Mouse (Mus musculus) heart, postnatal 25 days (tissue): ENCODE results near the gene Prdm13. TPM values are rescaled to one million over a fixed set of nuclear protein-coding genes. Genes with fewer than 3 reads are reported as not detected.

Source experiments
- DNase-seq: peaks from one replicate; pipeline ENCODE4 v3.0.0; 2022; ENCODE audit warnings: low spot score
- intact Hi-C: fragments of 180-260 bp; cut with DNase I; formaldehyde crosslinking; loops from one replicate; pipeline ENCODE4 v1.15.1; 2025
- total RNA-seq, 2 experiments: library from RNA; stranded (reverse); gene quantifications; 2 replicates each; pipeline ENCODE4 v1.2.3; 2021

Prdm13 gene
- total RNA-seq: not detected

DNA sequence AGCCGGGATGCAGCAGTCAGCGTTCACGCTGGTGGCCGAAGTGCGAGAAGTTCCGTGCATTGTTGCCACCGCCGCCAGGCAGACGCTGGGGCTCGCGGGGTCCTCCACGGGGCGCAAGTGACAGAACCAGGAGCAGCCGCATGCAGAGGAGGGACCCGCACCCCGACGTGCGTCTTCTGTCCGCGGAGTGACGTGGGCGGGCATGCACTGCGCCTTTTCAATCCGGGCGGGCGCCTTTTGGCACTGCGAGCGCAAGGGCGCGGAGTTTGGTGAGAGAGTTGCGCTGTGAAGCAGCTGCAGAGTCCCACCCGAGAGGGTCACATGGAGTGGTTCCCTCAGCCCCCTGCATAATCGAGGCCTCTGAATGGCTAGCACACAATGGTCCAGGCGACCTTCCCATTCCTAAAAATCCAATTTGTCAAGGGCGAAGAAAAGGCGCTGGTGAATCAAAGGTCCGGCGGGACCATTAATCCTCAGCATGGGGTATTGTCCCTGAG, at the start of gene Prdm13:
Gene Prdm13 (minus strand): TSS at position 369 of the 497 bp plus-strand sequence.
- intact Hi-C loops: no loop called here
- no peak for DNase-seq

DNA sequence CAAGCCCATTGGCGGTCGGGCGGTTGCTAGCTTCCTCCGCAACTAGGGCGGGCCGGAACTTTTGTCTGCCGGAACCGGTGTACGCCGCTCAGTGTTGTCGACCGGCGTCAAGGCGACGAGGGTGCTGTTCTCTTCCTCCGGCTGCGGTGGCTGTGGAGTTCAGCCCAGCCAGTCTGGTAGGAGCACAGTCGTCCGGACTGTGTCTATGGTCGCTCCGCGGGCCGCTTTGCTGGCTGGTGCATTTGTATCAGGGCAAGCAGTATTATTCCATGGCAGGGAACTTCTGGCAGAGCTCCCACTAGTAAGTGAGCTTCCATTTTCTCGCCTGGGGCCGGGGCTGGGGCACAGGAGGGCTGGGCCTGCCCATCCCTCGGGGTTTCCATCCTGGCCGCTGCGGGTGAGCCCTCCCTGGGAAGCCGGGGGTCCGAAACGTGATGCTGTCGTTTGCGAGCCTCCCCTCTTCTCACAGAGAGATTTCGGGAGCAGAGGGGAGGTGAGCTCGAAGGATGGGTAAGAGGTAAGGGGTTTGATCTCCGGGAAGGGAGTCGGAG, 41.9 kb upstream of the Prdm13 start, which contains the start of gene Ccnc:
Gene Ccnc (plus strand): TSS at position 87 of the 551 bp plus-strand sequence.
- DNase-seq: peak; percentile 86
- intact Hi-C loops: loop anchor here (2.0 to 5.0 kb wide), 4 partner anchors 41 to 150 kb away; partner anchors contain the start of gene Coq3

DNA sequence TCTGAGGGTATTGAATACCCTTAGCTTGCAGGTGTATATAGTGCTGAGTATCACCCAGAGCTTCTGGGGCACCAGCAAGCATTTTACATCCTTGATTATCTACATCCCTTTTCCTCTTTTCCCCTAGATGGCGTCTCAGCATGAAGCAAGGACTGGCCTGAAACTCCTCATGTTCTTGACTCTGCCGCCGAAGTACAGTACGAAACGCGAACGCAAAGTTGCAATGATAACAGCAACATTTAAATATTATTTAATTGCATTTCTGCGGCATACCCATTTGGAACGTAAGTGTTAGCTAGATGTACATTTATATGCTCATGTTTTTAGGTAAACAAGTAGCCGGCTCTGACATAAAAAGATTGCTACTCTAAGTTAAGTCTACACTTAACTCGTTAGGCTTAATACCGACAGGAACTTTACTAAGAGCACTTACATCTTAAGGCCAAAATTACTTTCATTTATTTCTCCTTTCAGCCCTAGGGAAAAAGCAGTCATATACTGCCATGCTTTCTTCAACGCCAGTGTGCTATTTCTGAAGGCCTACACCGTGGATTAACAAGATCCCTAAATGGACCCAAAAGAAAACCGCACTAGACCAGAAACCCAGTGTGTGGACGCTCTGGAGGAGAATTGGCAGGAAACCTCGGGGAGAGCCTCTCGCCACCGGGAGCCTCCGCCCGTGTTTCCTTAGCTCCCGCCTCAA, 41.3 kb upstream of the Prdm13 start:
- DNase-seq: no peak
- intact Hi-C loops: loop anchor here (2.0 to 5.0 kb wide), 3 partner anchors 50 to 150 kb away; partner anchors contain the start of gene Coq3

DNA sequence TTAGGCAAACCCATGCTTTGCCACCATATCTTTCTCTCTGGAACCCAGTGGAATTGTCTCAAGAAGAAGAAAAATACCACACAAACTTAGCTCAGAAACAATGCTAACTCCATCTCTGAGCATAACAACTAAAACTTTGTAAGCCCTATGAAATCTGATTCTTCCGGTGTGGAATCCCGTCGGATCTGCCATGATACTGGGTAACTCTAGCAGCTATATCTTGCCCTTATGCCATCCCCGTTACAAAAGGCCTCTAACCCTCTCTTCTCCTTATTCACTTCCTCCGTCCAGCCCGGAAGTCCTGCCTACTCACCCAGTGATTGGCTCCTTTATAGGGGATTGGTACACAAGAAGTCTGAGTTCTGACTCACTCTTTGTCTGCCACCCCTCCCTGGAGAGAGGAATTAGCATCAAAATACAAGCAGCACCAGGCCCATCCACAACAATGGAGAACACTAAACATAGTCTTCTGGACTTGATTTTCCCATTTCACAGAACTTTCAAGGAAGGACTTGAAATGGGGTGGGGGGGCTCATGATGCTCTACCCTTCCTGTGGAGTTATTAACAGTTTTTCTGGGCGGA, 37.1 kb upstream of the Prdm13 start:
- intact Hi-C loops: no loop called here
- DNase-seq: no peak

DNA sequence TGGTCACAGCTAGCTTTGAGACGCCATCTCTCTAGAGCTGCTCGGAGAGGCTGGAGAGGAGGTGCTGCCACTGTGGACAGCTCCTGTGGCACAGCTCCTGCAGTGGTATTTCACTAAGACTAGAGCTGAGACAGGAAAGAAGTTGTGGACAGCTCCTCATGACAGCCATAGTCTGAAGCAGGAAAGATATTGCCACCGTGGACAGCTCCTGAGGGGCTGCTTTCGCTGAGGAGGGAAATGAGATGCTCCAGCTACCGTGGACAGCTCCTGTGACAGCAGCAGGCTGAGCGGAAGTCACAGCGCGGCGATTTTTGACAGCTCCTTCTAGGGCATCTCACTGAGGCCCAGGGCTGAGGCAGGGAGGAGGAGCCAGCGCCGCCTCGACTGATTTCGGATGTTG, 26.4 kb upstream of the Prdm13 start:
- intact Hi-C loops: no loop called here

DNA sequence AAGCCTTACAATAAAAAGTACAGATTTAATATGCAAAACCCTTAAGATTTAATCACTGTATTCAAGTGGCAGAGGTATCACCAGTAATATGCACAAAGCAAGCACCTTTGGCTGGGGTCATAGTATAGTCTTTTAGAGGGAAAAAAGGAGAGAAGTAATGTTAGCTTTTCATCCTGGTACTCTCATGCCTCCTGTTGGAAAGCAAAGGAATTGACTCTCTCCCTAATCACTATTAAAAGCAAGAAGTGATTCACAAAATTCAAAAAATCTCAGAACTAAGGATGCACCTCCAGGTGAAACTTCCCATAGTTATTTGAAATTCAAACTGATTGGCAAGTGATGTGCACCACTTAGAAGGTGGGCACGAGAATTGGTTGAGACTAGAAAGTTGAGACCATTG, 19.3 kb upstream of the Prdm13 start:
- no peak for DNase-seq
- intact Hi-C loops: no loop called here

More for the DNA sequence above, 26.4 kb upstream of the Prdm13 start:
- DNase-seq: peak; percentile 14

DNA sequence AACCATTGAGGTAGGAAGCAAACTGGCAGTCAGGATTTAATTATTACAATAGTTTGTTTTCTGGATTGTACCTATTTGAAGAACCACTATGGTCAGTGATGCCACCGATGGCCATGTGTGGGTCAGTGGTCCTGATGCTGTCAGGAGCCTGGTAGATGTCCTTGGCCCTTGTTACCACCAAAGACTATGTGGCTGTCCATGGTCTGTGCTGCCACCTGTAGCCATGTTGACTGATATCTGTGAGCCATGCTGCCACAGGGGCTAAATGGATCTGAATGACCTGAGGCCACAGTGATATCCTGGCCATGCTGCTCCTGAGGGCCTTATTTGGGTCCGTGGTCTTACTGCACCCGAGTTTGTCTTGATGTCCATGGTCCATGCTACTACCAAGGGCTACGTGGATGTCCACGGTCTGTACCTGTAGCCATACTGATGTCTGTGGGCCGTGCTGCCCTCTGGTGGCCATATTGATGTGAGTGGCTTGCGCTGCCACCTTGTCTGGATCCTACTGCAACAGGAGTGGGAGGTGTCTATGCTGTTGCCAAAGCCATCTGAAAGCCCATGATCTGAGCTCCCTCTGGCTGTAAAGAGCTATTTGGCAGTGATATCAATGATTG, 10.0 kb upstream of the Prdm13 start:
- intact Hi-C loops: loop anchor here (5.0 kb wide), 1 partner anchor 158 kb away; no protein-coding TSS in a partner anchor

DNA sequence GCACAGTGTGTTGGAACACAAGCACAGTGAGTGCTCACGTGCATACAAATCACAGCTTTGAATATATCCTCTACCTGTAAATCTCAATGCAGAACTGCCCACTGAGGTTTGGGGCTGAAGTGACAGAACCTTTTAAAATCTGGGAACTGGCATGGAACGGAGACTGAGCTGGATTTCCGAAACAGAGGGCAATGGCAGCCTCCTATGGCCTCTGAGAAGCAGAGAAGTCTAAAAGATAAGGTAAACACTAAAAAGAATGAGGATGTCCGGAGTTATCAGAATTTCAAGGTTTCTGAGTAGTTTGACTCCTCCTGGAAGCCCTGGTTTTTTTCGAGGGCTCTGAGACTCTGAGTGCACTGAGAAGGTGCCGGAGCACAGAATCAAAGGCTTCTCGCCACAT, 4.5 kb upstream of the Prdm13 start:
- intact Hi-C loops: no loop called here
- no peak for DNase-seq

More for the DNA sequence above, 10.0 kb upstream of the Prdm13 start:
- no peak for DNase-seq

DNA sequence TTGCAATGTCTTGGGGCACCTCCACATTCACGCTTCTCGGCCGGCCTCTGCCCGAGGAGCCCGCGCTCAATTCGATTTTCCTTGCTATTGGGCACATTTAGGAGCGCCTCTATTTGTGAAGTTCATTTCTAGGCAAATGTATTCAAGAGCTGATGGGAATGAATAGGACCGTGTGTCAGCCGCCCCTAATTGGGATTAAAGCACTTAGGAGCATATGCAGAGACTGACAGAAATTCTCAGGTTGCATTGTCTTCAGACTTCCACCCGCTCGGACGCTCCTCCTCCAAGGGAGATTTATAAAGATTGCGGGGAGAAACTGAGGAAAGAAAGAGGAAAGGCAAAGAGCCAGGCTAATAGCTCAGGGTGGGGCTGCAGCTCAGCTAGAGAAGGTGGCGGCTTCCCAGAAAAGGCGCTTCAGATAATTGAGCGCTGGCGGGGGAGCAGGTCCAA, 3.8 kb upstream of the Prdm13 start:
- intact Hi-C loops: no loop called here
- no peak for DNase-seq

DNA sequence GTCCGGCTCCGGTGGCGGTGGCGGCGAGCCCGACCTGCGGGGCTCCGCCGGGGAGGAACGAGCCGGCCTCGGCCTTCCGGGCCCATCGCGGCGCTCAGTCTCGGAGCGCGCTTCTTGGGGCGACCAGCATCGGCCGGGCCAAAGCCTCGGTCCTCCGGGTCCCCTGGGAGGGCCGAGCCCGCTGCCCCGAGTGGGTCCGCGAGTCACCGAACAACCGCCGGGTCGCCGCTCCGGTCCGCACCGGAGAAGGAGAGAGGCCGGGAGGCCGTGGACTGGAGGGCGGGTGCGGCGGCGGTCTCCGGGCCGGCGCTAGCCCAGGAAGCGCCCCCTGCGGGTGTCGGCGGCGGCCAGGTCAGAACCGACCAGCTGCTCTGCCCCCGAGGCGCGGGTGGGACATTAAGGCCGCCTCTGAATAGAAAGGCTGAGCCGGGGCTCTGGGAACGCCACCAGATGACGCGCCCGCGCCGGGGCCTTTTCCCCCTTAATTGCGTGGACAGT, 3.0 kb upstream of the Prdm13 start:
- intact Hi-C loops: no loop called here
- no peak for DNase-seq

DNA sequence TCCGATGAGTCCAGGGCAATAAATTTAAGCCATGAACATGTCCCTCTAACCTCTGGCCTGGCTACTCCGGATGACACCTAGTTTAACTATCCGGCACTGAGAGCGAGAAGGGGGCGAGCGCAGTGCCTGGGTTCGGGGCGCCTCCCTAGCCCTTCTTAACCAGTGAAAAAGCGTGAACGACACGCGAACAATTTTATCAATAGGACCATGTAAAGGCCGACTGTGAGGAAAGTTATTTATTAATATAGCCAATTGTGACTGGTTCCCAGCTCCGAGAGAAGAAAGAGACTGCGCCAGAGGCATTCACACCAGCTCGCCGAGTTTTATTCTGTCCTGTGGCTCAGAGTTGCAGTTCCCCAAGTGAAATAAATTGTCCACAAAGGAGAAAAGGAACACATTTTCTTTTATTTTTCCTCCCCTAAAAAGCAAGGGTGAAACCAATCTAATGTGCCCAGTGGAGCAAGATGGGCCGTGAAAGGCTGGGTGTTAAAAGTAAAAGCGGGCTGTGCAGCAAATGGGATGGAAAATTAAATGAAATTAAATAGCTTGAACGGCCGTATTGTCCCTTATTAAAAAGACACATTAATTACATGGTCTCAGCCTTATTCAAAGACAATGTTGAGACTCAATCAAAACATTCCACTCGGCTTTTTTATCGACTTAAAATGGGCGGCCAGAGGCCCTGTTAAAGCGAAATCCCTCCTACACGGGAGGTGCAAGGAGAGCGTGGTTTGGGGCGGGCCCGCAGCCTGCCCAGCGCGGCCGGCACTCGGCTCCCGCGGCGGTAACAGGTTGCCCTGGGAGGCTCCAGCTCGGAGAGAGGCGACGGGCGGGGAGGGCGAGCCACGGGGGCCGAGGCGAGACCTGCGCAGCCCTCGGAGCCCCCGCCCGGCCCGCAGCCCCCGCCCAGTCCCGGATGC, 2.3 kb upstream of the Prdm13 start:
- intact Hi-C loops: no loop called here
- no peak for DNase-seq

DNA sequence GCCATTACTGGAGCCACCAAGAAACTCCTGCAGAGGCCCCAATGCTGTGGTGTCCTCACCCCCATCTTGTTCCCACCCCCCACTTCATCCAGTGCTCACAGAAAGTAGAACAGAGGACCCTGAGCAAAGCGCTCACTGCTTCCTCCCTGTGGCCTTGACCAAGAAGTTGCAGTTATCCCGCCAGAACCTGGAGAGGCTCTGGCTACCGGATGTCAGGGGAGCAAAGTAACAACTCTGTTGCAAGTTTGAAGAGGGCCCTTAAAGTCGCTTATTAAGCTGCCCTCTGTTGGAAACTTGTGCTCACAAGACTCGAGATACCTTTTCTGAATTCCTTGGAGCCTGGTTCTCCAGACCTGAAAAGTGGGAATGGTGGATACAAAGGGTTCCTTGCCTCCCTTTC, 1.2 kb upstream of the Prdm13 start:
- DNase-seq: no peak
- intact Hi-C loops: no loop called here

DNA sequence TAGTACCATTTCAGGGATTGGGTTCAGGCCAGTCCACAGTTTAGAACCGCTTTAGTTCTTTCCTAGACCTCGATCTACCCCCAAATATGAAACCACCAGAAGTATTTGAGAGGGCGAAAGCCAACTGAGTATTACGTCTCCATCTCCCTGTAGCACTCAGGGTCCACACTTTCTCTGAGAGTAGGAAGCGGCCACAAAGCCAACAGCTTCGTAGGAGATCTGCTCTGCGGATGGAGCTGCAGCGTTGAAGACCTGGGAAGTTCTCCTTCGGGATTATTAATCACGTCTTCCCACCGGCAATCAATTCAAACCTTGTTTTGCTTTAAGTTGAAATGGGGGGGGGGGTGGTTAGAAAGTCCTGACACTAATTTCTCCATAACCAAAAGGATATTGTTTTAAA, 653 bp upstream of the Prdm13 start:
- intact Hi-C loops: no loop called here
- DNase-seq: no peak

DNA sequence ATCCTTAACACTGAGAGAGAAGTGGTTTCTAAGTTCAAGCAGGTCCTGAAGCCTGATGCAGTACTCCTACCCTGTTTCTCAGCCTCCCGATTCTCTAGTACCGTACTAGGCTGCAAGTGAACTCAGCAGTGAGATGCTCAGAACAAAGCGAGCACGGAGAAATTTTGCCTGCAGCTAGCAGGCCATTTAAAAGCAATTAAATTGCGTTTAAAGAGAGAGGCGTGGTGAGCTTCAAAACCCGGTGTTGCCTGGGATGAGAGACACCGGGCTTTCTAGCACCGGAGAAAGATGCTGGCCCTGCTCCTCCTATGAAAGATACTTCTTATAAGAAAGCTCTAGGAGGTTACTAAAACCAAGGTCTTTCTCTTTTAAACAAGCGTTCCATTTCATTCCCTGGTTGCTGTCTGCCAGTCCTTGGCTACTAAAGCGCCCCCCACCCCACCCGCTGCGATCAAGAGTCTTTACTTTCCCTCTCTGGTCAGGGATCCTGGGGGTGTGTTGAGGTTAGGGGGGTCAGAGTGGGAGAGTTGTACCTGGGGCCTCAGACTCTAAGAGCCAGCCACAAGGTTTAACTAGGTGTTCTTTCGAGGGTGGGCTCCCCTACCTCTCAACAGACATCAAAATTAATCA, 1.3 kb downstream of the Prdm13 start:
- intact Hi-C loops: no loop called here
- DNase-seq: no peak

DNA sequence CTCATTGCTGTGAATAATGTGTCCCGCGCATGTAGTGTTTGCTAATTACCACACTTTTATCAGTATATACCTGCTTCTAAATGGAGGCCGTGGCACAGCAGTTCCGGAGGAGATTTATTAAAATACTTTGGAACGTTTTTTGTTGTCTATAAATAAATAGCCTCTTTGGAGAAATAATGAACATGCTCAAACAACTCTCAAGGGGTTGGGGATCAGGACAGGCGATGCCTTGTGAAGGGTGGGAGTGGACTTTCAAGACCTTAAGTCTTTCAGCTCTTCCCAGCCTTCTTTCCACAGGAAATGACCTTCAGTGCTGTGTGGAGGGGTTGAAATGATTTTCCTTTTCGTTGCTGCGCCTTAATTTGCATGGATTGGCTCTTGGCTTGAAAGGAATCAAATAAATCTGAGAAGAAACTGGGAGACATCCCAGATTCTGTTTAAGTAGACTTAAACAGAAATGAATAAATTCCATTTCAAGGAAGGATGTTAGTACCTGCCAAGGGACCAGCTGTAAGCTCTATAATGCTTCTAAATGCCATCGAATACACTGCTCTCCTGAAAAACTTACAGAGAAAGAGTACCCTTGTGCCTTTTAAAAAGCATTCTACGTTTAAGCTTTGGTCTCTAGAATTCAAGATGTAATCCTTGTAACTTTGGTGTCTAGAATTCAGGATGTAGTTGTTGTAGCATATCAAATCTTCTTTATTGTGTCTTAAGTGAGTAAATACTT, 3.2 kb downstream of the Prdm13 start:
- intact Hi-C loops: no loop called here
- DNase-seq: no peak

DNA sequence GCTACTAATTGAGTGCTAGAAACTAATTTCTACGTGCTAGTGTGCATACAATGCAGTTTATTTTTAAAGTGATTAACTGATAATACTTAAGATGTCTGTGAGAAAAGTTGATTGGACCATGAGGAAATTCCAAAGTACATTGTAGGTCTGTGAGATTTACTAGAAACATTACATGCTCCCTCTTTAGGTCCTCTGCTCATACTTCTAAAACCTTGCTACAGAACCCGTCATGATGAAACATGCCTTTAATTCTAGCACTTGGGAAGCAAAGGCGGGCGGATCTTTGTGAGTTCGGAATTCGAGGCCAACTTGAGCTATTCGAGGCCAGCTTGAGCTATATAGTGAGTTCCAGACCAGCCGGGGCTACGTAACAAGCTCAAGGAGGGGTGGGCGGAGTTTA, 4.8 kb downstream of the Prdm13 start:
- DNase-seq: no peak

DNA sequence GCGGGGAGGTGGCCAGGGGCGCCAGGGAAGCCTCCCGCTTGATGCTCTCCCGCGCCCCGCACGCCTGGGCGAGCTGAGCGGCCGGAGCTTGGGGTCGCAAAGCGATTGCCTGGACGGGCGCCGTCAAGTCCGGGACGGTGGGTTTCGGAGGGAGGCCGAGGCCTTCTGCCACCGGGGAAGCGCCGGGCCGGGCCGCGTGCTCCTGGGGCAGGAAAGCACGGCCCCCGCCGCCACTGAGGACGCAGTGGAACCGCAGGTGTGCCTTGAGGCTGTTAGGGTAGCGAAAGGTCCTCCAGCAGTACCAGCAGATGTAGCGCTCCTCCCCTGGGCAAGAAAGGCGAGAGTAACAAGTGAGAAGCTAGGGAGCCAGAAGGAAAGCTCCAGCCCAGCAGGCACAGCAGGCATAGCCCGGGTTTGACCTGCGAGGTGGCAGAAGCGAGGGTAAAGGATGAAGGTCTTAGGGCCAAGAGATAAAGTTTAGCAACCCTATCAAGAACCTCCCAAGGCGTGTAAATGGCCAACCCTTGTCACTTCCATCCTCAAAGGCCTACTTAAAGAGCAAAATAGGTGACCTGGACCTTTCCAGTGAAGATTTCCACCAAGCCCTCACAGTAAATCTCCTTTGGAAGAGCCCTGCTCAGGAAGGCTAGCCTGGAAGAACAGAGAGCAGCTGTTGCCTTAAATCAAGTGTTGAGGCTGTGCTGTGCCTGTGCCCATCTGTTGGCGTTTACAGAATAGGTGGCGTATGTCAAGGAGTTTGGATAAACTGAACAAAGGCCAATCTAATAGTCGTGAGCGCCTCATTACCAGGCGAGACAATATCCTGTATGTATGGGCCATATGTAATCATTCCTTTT, 5.9 kb downstream of the Prdm13 start:
- intact Hi-C loops: no loop called here
- no peak for DNase-seq

More for the DNA sequence above, 4.8 kb downstream of the Prdm13 start:
- intact Hi-C loops: no loop called here
